Mouse (Mus musculus) kidney, adult 2 months (tissue): ENCODE results near the gene Iglon5.

ENCODE experiments used
- CTCF ChIP-seq: fragments of 200-500 bp; conservative IDR thresholded peaks from 2 replicates; pipeline ENCODE4 v1.5.1; 2011; ENCODE audit warnings: low read depth, mild to moderate bottlenecking, control low read depth, low read length, moderate library complexity, mixed read lengths; ENCODE audit not compliant: insufficient read depth, insufficient read length
- POLR2A ChIP-seq: fragments of 200-500 bp; IDR thresholded peaks from one replicate; pipeline ENCODE4 v1.6.1; 2011; ENCODE audit warnings: low read depth, low read length, control low read depth

DNA sequence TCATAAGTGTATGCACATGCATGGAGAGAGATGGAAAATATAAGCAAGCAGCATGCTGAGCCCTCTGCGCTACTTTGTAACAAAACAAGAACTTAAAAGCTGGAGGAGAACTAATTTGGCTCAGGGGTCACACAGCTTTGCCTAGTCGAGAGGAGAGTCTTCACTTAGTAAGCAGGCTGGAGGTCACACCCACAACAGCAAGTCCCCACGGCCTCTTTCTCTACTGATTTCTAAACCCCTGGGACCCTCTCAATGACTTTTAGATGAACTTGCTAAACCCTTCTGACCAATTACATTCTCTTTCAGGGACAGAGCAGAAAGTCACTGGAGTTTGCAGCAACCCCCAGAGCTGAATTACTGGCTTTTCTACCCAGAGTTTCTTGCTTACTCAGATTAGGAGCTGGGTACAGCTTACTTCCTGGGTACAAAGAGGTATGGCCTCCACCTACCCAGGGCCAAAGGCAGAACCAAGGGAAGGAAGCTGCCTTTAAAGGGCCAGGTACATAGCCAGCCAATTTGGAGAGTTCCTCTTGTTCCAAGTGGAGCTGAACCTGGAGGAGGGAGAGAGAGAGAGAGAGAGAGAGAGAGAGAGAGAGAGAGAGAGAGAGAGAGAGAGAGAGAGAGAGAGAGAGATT, 65.8 kb downstream of the Iglon5 start:
- TF ChIP-seq CTCF (no peak), POLR2A (no peak)
